Mouse (Mus musculus): Measurements from ENCODE around the gene Tigar. TPM values are rescaled to one million over a fixed set of nuclear protein-coding genes. Genes with fewer than 3 reads are reported as not detected.

Gene Tigar
- polyA plus RNA-seq, 1 experiment from 2014 or later = 9.1 TPM

GRCm38 (mm10) chr6:127138962-127139361, 29.6 kb upstream of the Tigar start:
- Histone ChIP-seq H3K9ac (no peak overlapping the region), H3K36me3 (peaks cover 92% of the 10 kb centered on the region), H3K4me2 (no peak overlapping the region), H3K27me3 (replicated peaks) (no peaks in the 10 kb centered on the region), H3K4me3 (no peak overlapping the region), H3K27ac (ENCODE audit: poor library complexity, severe bottlenecking) (no peak overlapping the region), H3K9me3 (replicated peaks) (no peaks in the 10 kb centered on the region), H3K4me1 (replicated peaks) (peaks cover 35% of the 10 kb centered on the region)
- WGBS = 90% methylated on average over 11 of the region's 11 CpGs
- no peak for ATAC-seq (ENCODE audit: insufficient number of reproducible peaks, low FRiP score)

- H3K9ac ChIP-seq = no peak overlapping the region
- peaks cover 23% of the 10 kb centered on the region for H3K4me1 ChIP-seq (replicated peaks)
- WGBS = 61% methylated on average over 16 of the region's 16 CpGs
- H3K36me3 ChIP-seq = peaks cover 90% of the 10 kb centered on the region
- H3K4me3 ChIP-seq = no peak overlapping the region
- no peak overlapping the region for H3K4me2 ChIP-seq
- H3K27ac ChIP-seq (ENCODE audit: poor library complexity, severe bottlenecking) = no peak overlapping the region
- H3K9me3 ChIP-seq (replicated peaks) = no peaks in the 10 kb centered on the region
- no peak for ATAC-seq (ENCODE audit: insufficient number of reproducible peaks, low FRiP score)
- no peaks in the 10 kb centered on the region for H3K27me3 ChIP-seq (replicated peaks)
Measured at GRCm38 (mm10) chr6:127133433-127134245, 24.3 kb upstream of the Tigar start.

- Histone ChIP-seq H3K36me3 (peaks cover 89% of the 10 kb centered on the region), H3K4me1 (replicated peaks) (peaks cover 17% of the 10 kb centered on the region), H3K9ac (no peak overlapping the region), H3K9me3 (replicated peaks) (no peaks in the 10 kb centered on the region), H3K4me3 (no peak overlapping the region), H3K27me3 (replicated peaks) (no peaks in the 10 kb centered on the region), H3K4me2 (no peak overlapping the region), H3K27ac (ENCODE audit: poor library complexity, severe bottlenecking) (no peak overlapping the region)
- WGBS = 67% methylated on average over 3 of the region's 3 CpGs
- ATAC-seq (ENCODE audit: insufficient number of reproducible peaks, low FRiP score) = no peak
Measured at GRCm38 (mm10) chr6:127132719-127133118, 23.4 kb upstream of the Tigar start.

GRCm38 (mm10) chr6:127131946-127132345, 22.6 kb upstream of the Tigar start:
- Histone ChIP-seq H3K4me1 (replicated peaks) (peaks cover 14% of the 10 kb centered on the region), H3K27ac (ENCODE audit: poor library complexity, severe bottlenecking) (no peak overlapping the region), H3K4me3 (no peak overlapping the region), H3K9me3 (replicated peaks) (no peaks in the 10 kb centered on the region), H3K4me2 (no peak overlapping the region), H3K36me3 (peaks cover 89% of the 10 kb centered on the region), H3K27me3 (replicated peaks) (no peaks in the 10 kb centered on the region), H3K9ac (no peak overlapping the region)
- 54% methylated on average over 3 of the region's 3 CpGs for WGBS
- no peak for ATAC-seq (ENCODE audit: insufficient number of reproducible peaks, low FRiP score)

- Histone ChIP-seq H3K27me3 (replicated peaks) (no peaks in the 10 kb centered on the region), H3K4me1 (replicated peaks) (peaks cover 6% of the 10 kb centered on the region), H3K4me2 (no peak overlapping the region), H3K4me3 (no peak overlapping the region), H3K9ac (no peak overlapping the region), H3K27ac (ENCODE audit: poor library complexity, severe bottlenecking) (no peak overlapping the region), H3K9me3 (replicated peaks) (no peaks in the 10 kb centered on the region), H3K36me3 (peaks cover 86% of the 10 kb centered on the region)
- 72% methylated on average over 13 of the region's 13 CpGs for WGBS
- no peak for ATAC-seq (ENCODE audit: insufficient number of reproducible peaks, low FRiP score)
Measured at GRCm38 (mm10) chr6:127130377-127130776, 21.0 kb upstream of the Tigar start.

GRCm38 (mm10) chr6:127129659-127130058, 20.3 kb upstream of the Tigar start:
- H3K4me2 ChIP-seq = no peak overlapping the region
- no peak for ATAC-seq (ENCODE audit: insufficient number of reproducible peaks, low FRiP score)
- no peak overlapping the region for H3K27ac ChIP-seq (ENCODE audit: poor library complexity, severe bottlenecking)
- no peak overlapping the region for H3K4me3 ChIP-seq
- peaks cover 79% of the 10 kb centered on the region for H3K36me3 ChIP-seq
- no peaks in the 10 kb centered on the region; the same call in 1 of the 2 replicates for H3K4me1 ChIP-seq (replicated peaks)
- H3K27me3 ChIP-seq (replicated peaks) = no peaks in the 10 kb centered on the region
- no peak overlapping the region for H3K9ac ChIP-seq
- 93% methylated on average over 14 of the region's 14 CpGs for WGBS
- H3K9me3 ChIP-seq (replicated peaks) = no peaks in the 10 kb centered on the region

GRCm38 (mm10) chr6:127123506-127123905, 14.1 kb upstream of the Tigar start:
- no peak for ATAC-seq (ENCODE audit: insufficient number of reproducible peaks, low FRiP score)
- 74% methylated on average over 7 of the region's 7 CpGs for WGBS

GRCm38 (mm10) chr6:127122996-127123395, 13.6 kb upstream of the Tigar start:
- no peaks in the 10 kb centered on the region for H3K4me1 ChIP-seq (replicated peaks)
- no peaks in the 10 kb centered on the region for H3K9me3 ChIP-seq (replicated peaks)
- 69% methylated on average over 5 of the region's 5 CpGs for WGBS
- 0 out of 2 replicates have a peak, but pooled peaks cover 6% of the 10 kb centered on the region for H3K27me3 ChIP-seq (replicated peaks)
- H3K36me3 ChIP-seq = peaks cover 22% of the 10 kb centered on the region
- no peak overlapping the region for H3K9ac ChIP-seq
- H3K4me2 ChIP-seq = no peak overlapping the region
- H3K4me3 ChIP-seq = no peak overlapping the region
- H3K27ac ChIP-seq (ENCODE audit: poor library complexity, severe bottlenecking) = no peak overlapping the region
- no peak for ATAC-seq (ENCODE audit: insufficient number of reproducible peaks, low FRiP score)

More at GRCm38 (mm10) chr6:127123506-127123905, 14.1 kb upstream of the Tigar start:
- H3K4me3 ChIP-seq = no peak overlapping the region
- 0 out of 2 replicates have a peak, but pooled peaks cover 6% of the 10 kb centered on the region for H3K27me3 ChIP-seq (replicated peaks)
- no peak overlapping the region for H3K9ac ChIP-seq
- no peaks in the 10 kb centered on the region for H3K9me3 ChIP-seq (replicated peaks)
- H3K4me2 ChIP-seq = no peak overlapping the region
- H3K27ac ChIP-seq (ENCODE audit: poor library complexity, severe bottlenecking) = no peak overlapping the region
- no peaks in the 10 kb centered on the region for H3K4me1 ChIP-seq (replicated peaks)
- H3K36me3 ChIP-seq = peaks cover 26% of the 10 kb centered on the region

- H3K27me3 ChIP-seq (replicated peaks) = 0 out of 2 replicates have a peak, but pooled peaks cover 6% of the 10 kb centered on the region
- H3K4me2 ChIP-seq = no peak overlapping the region
- no peaks in the 10 kb centered on the region for H3K9me3 ChIP-seq (replicated peaks)
- WGBS = 70% methylated on average over 4 of the region's 4 CpGs
- H3K27ac ChIP-seq (ENCODE audit: poor library complexity, severe bottlenecking) = no peak overlapping the region
- no peak overlapping the region for H3K9ac ChIP-seq
- H3K4me3 ChIP-seq = no peak overlapping the region
- H3K4me1 ChIP-seq (replicated peaks) = no peaks in the 10 kb centered on the region
- ATAC-seq (ENCODE audit: insufficient number of reproducible peaks, low FRiP score) = peak; percentile 36; the same call in 1 of the 2 replicates
- peaks cover 15% of the 10 kb centered on the region for H3K36me3 ChIP-seq
Measured at GRCm38 (mm10) chr6:127122221-127122806, 13.0 kb upstream of the Tigar start.

GRCm38 (mm10) chr6:127114753-127115456, 5.5 kb upstream of the Tigar start:
- no peaks in the 10 kb centered on the region for H3K36me3 ChIP-seq
- H3K9me3 ChIP-seq (replicated peaks) = no peaks in the 10 kb centered on the region
- no peaks in the 10 kb centered on the region for H3K4me1 ChIP-seq (replicated peaks)
- 62% methylated on average over 23 of the region's 23 CpGs for WGBS
- H3K4me3 ChIP-seq = no peak overlapping the region
- H3K4me2 ChIP-seq = no peak overlapping the region
- no peak for ATAC-seq (ENCODE audit: insufficient number of reproducible peaks, low FRiP score)
- no peak overlapping the region for H3K9ac ChIP-seq
- no peaks in the 10 kb centered on the region for H3K27me3 ChIP-seq (replicated peaks)
- no peak overlapping the region for H3K27ac ChIP-seq (ENCODE audit: poor library complexity, severe bottlenecking)
